Mouse (Mus musculus) urinary bladder, adult 2 months (tissue): ENCODE results near the gene Gm7073. TPM values are rescaled to one million over a fixed set of nuclear protein-coding genes. Genes with fewer than 3 reads are reported as not detected.

Experiments
- polyA plus RNA-seq: library from polyadenylated mRNA; depleted of rRNA; stranded (reverse); fragments of >200 nt; gene quantifications from 2 replicates; pipeline ENCODE4 v1.2.3, GENCODE M21; 2012; rRNA removed

Gm7073 gene
- polyA plus RNA-seq, 1 experiment = not detected

Other genes with a start within 250 kb of the Gm7073 start
- gene Atp11c, start 53.4 kb upstream of the Gm7073 start, polyA plus RNA-seq = 8.3 and 8.4 TPM in 2 replicates